Mouse (Mus musculus): Measurements from ENCODE around the gene Grk3. TPM values are rescaled to one million over a fixed set of nuclear protein-coding genes. Genes with fewer than 3 reads are reported as not detected.

Grk3 gene
- polyA plus RNA-seq, 1 experiment from 2014 or later, result 20.6 TPM

- H3K9me3 ChIP-seq, result no peaks in the 10 kb centered on the region
- ATAC-seq (ENCODE audit: borderline replicate concordance, extremely low read depth, low FRiP score, low TSS enrichment), result no peak
Observed at GRCm38 (mm10) chr5:112931901-112932300, 83.7 kb downstream of the Grk3 start.

GRCm38 (mm10) chr5:112928201-112928881 lies 87.2 kb downstream of the Grk3 start:
- Histone ChIP-seq H3K4me3 (no peak overlapping the region), H3K4me2 (no peak overlapping the region), H3K36me3 (0 out of 2 replicates have a peak, but pooled peaks cover 3% of the 10 kb centered on the region), H3K27ac (no peak overlapping the region), H3K9ac (no peak overlapping the region), H3K4me1 (peaks cover 7% of the 10 kb centered on the region; the same call in 1 of the 2 replicates), H3K27me3 (no peaks in the 10 kb centered on the region), H3K9me3 (no peaks in the 10 kb centered on the region)
- ATAC-seq (ENCODE audit: borderline replicate concordance, extremely low read depth, low FRiP score, low TSS enrichment), result peak; percentile 48; the same call in 1 of the 2 replicates
- 27% methylated on average over 10 of the region's 10 CpGs for WGBS

More at GRCm38 (mm10) chr5:112931901-112932300, 83.7 kb downstream of the Grk3 start:
- H3K4me1 ChIP-seq, result peaks cover 7% of the 10 kb centered on the region; the same call in 1 of the 2 replicates
- WGBS, result 72% methylated on average over 5 of the region's 5 CpGs
- no peaks in the 10 kb centered on the region for H3K27me3 ChIP-seq
- H3K9ac ChIP-seq, result no peak overlapping the region
- no peak overlapping the region for H3K27ac ChIP-seq
- H3K4me3 ChIP-seq, result no peak overlapping the region
- peaks cover 3% of the 10 kb centered on the region; the same call in 1 of the 2 replicates for H3K36me3 ChIP-seq
- H3K4me2 ChIP-seq, result no peak overlapping the region

DNA sequence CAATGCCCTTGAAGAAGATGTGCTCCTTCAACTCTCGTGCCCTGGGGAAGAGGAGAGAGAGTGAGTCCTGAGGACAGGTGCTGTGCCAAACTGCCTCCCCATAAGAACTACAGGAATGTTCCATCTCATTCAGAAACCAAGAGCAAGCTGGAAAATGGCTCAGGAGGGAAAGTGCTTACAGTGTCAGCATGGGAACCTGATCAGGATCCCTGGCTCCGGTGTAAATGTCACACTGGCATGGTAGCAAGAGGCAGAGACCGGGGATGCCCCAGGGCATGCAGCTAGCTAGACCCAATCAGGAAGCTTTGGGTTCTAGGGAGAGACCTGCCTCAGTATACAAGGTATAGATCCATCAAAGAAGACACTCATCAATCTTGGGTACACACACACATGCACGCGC lies 90.2 kb downstream of the Grk3 start:
- Histone ChIP-seq H3K27ac (no peak overlapping the region), H3K9ac (no peak overlapping the region), H3K4me3 (no peak overlapping the region), H3K4me1 (peaks cover 7% of the 10 kb centered on the region; the same call in 1 of the 2 replicates), H3K36me3 (0 out of 2 replicates have a peak, but pooled peaks cover 3% of the 10 kb centered on the region), H3K4me2 (no peak overlapping the region), H3K27me3 (no peaks in the 10 kb centered on the region), H3K9me3 (no peaks in the 10 kb centered on the region)
- no peak for ATAC-seq (ENCODE audit: borderline replicate concordance, extremely low read depth, low FRiP score, low TSS enrichment)
- WGBS, result 93% methylated on average over 5 of the region's 5 CpGs

GRCm38 (mm10) chr5:112924806-112925205 lies 90.8 kb downstream of the Grk3 start:
- ATAC-seq (ENCODE audit: borderline replicate concordance, extremely low read depth, low FRiP score, low TSS enrichment), result no peak
- H3K36me3 ChIP-seq, result peaks cover 3% of the 10 kb centered on the region; the same call in 1 of the 2 replicates
- no peaks in the 10 kb centered on the region for H3K9me3 ChIP-seq
- no peak overlapping the region for H3K4me2 ChIP-seq
- no peak overlapping the region for H3K27ac ChIP-seq
- no peak overlapping the region for H3K4me3 ChIP-seq
- no peak overlapping the region for H3K9ac ChIP-seq
- H3K27me3 ChIP-seq, result no peaks in the 10 kb centered on the region
- H3K4me1 ChIP-seq, result peaks cover 7% of the 10 kb centered on the region; the same call in 1 of the 2 replicates
- 79% methylated on average over 8 of the region's 8 CpGs for WGBS

- Histone ChIP-seq H3K4me3 (no peak overlapping the region), H3K27ac (no peak overlapping the region), H3K4me1 (peaks cover 7% of the 10 kb centered on the region; the same call in 1 of the 2 replicates), H3K36me3 (peaks cover 3% of the 10 kb centered on the region; the same call in 1 of the 2 replicates), H3K9me3 (no peaks in the 10 kb centered on the region), H3K4me2 (no peak overlapping the region), H3K27me3 (no peaks in the 10 kb centered on the region), H3K9ac (no peak overlapping the region)
- WGBS, result 94% methylated on average over 14 of the region's 14 CpGs
- ATAC-seq (ENCODE audit: borderline replicate concordance, extremely low read depth, low FRiP score, low TSS enrichment), result no peak
Observed at GRCm38 (mm10) chr5:112923841-112924240, 91.8 kb downstream of the Grk3 start.

GRCm38 (mm10) chr5:112921914-112922313 lies 93.7 kb downstream of the Grk3 start:
- Histone ChIP-seq H3K27me3 (no peaks in the 10 kb centered on the region), H3K9ac (no peak overlapping the region), H3K9me3 (no peaks in the 10 kb centered on the region), H3K4me1 (no peaks in the 10 kb centered on the region), H3K4me3 (no peak overlapping the region), H3K4me2 (no peak overlapping the region), H3K27ac (no peak overlapping the region), H3K36me3 (peaks cover 3% of the 10 kb centered on the region; the same call in 1 of the 2 replicates)
- ATAC-seq (ENCODE audit: borderline replicate concordance, extremely low read depth, low FRiP score, low TSS enrichment), result no peak

GRCm38 (mm10) chr5:112910381-112910780 lies 105.2 kb downstream of the Grk3 start:
- Histone ChIP-seq H3K27ac (no peak overlapping the region), H3K9ac (no peak overlapping the region), H3K4me1 (no peaks in the 10 kb centered on the region), H3K4me3 (no peak overlapping the region), H3K36me3 (no peaks in the 10 kb centered on the region), H3K27me3 (no peaks in the 10 kb centered on the region), H3K4me2 (no peak overlapping the region), H3K9me3 (no peaks in the 10 kb centered on the region)
- ATAC-seq (ENCODE audit: borderline replicate concordance, extremely low read depth, low FRiP score, low TSS enrichment), result no peak
- WGBS, result 83% methylated on average over 5 of the region's 5 CpGs

DNA sequence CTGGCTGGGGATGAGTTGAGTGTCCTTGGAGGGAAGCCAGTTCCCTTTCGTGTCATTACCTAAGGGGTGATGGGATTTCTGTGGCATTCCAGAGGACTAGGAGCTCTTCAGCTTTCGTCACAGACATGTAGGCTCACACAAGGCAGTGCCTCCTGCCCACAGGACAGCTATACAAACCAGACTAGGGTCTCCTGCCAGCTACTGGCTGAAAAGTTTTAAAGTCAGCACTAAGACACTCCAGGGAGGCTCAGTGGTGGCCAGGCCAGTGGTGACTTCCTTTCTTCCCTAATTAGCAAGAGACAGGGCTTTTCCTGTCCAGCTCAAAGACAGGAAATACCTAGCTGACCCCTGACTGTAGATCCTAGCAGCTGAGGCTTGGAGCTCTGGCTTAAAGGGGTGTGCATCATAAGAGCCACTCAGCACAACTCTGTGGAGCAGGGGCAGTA lies 107.4 kb downstream of the Grk3 start:
- Histone ChIP-seq H3K36me3 (no peaks in the 10 kb centered on the region), H3K9me3 (no peaks in the 10 kb centered on the region), H3K27me3 (no peaks in the 10 kb centered on the region), H3K4me2 (no peak overlapping the region), H3K4me3 (no peak overlapping the region), H3K27ac (no peak overlapping the region; the same call in 1 of the 2 replicates), H3K4me1 (no peaks in the 10 kb centered on the region), H3K9ac (no peak overlapping the region)
- WGBS, result 2% methylated on average over 2 of the region's 2 CpGs
- ATAC-seq (ENCODE audit: borderline replicate concordance, extremely low read depth, low FRiP score, low TSS enrichment), result no peak

DNA sequence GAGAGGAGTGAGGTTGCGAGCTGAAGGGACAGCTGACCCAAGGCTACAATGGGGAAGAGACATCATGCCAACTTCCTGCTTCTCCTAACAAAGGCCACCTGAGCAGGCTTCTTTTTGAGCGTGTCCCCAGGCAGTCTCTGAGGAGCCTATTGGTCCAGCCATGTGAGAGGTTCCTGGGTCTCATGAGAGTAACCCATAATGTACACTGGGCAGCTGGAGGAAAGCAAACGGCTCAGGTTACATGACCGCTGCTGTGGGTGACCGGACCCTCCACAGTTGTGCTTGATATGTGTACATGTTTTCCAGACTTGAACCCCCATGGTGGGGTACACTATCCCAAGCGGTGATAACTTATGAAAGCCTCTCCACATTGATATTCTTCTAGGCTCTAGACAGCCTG lies 108.1 kb downstream of the Grk3 start:
- no peak overlapping the region for H3K27ac ChIP-seq

DNA sequence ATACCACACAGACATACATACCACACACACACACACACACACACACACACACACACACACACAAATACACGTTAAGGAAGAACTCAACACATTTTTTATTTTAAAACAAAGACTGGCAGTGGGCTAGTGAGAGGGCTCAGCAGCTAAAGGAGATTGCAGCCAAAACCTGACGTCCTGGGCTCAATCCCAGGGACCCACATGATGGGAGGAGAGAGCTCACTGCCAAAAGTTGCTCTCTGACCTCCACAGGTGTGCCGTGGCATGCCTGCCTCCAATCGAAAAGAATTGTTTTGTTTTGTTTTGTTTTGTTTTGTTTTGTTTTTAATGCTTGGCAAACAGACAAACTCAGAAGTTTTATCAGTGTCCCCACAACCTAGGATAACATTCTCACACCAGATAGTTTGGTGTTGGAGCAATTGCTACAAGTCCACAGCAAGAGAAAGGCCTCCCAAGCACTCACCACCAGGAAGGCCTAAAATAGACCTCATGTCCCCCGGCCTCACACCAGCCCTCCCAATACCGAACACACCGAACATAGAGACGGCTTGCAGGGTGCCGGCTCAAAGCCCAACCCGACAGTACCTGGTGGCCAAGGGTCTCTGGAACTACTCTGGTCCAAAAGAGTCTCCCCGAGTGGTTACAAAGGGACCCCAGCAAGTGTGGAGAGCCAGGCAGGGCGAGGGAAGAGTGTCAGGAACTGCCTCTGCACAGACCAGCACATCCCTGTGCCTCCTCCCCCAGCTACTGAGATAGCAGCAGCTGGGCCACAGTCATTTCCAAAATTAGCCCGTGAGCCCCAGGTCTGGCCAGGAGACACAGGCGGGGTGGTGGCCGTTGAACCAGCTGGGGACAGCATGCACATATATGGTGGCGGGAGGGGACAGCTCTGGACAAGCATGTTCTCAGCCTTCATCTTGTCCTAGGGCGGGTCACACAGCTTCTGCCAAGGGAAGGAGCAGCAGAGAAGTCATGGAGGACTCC lies 119.6 kb downstream of the Grk3 start, which contains the start of gene Myo18b:
Gene Myo18b (minus strand): TSS at position 689 of the 981 bp plus-strand sequence.
- Histone ChIP-seq H3K4me3 (no peak within 1 kb of the TSS), H3K4me1 (no peaks in the 10 kb centered on the region), H3K27me3 (no peaks in the 10 kb centered on the region), H3K36me3 (no peaks in the 10 kb centered on the region), H3K27ac (no peak within 1 kb of the TSS), H3K9me3 (no peaks in the 10 kb centered on the region), H3K9ac (no peak within 1 kb of the TSS), H3K4me2 (no peak within 1 kb of the TSS)
- no peak for ATAC-seq (ENCODE audit: borderline replicate concordance, extremely low read depth, low FRiP score, low TSS enrichment)
- WGBS, result 71% methylated on average over 17 of the region's 17 CpGs

More for the DNA sequence above, 108.1 kb downstream of the Grk3 start:
- no peaks in the 10 kb centered on the region for H3K36me3 ChIP-seq
- no peaks in the 10 kb centered on the region for H3K27me3 ChIP-seq
- no peak overlapping the region for H3K9ac ChIP-seq
- ATAC-seq (ENCODE audit: borderline replicate concordance, extremely low read depth, low FRiP score, low TSS enrichment), result no peak
- WGBS, result 49% methylated on average over 6 of the region's 6 CpGs
- H3K4me3 ChIP-seq, result no peak overlapping the region
- no peaks in the 10 kb centered on the region for H3K4me1 ChIP-seq
- no peak overlapping the region for H3K4me2 ChIP-seq
- H3K9me3 ChIP-seq, result no peaks in the 10 kb centered on the region

GRCm38 (mm10) chr5:112893462-112894060 lies 122.0 kb downstream of the Grk3 start:
- no peaks in the 10 kb centered on the region for H3K9me3 ChIP-seq
- H3K4me1 ChIP-seq, result no peaks in the 10 kb centered on the region
- ATAC-seq (ENCODE audit: borderline replicate concordance, extremely low read depth, low FRiP score, low TSS enrichment), result no peak
- H3K27ac ChIP-seq, result no peak overlapping the region
- no peaks in the 10 kb centered on the region for H3K27me3 ChIP-seq
- no peaks in the 10 kb centered on the region for H3K36me3 ChIP-seq
- H3K4me3 ChIP-seq, result no peak overlapping the region
- H3K4me2 ChIP-seq, result no peak overlapping the region
- no peak overlapping the region for H3K9ac ChIP-seq
- WGBS, result 43% methylated on average over 5 of the region's 5 CpGs
